Mouse (Mus musculus) heart, embryonic 10.5 days (tissue): Measurements from ENCODE around the gene Vps11. TPM values are rescaled to one million over a fixed set of nuclear protein-coding genes. Genes with fewer than 3 reads are reported as not detected.
"Not testable (repeated sequence)": the region's sequence is repeated elsewhere in the genome, so short reads cannot be mapped to it uniquely, and the experiment has no call there.

Source experiments
- DNase-seq: peaks from one replicate; pipeline ENCODE4 v3.0.0-alpha.2; 2017; ENCODE audit warnings: low spot score
- H3K27ac ChIP-seq: fragments of 300-500 bp; sonication (generic); 2 replicates; pipeline ENCODE4 v1.5.1; 2016; ENCODE audit warnings: mild to moderate bottlenecking
- H3K27me3 ChIP-seq: fragments of 300-500 bp; sonication (generic); 2 replicates; pipeline ENCODE4 v1.6.1; 2016; ENCODE audit warnings: mild to moderate bottlenecking; ENCODE audit not compliant: poor library complexity, insufficient read depth, severe bottlenecking
- H3K36me3 ChIP-seq: fragments of 300-500 bp; sonication (generic); 2 replicates; pipeline ENCODE4 v1.6.1; 2016; ENCODE audit warnings: mild to moderate bottlenecking, moderate library complexity
- H3K4me1 ChIP-seq: fragments of 300-500 bp; sonication (generic); 2 replicates; pipeline ENCODE4 v1.6.1; 2016; ENCODE audit warnings: mild to moderate bottlenecking
- H3K4me3 ChIP-seq: fragments of 300-500 bp; sonication (generic); 2 replicates; pipeline ENCODE4 v1.5.1; 2016; ENCODE audit warnings: mild to moderate bottlenecking, moderate library complexity
- H3K9me3 ChIP-seq: fragments of 300-500 bp; sonication (generic); 2 replicates; pipeline ENCODE4 v1.6.1; 2016; ENCODE audit warnings: mild to moderate bottlenecking, moderate library complexity
- WGBS: fragments of 180-500 bp; shearing (Covaris S2); methylation state at CpG from one replicate; pipeline ENCODE4 v1.1.7; 2016; 5-methylcytosine and 5-hydroxymethylcytosine counted together
- polyA plus RNA-seq: library from polyadenylated mRNA; unstranded; fragments of >200 nt; fragmentation: Nextera tagmentation; extraction: Ambion mirVana; gene quantifications from 2 replicates; pipeline ENCODE4 v1.2.1, GENCODE M21; 2016

Gene Vps11
- polyA plus RNA-seq, 1 experiment from 2014 or later = 22.8 TPM

GRCm38 (mm10) chr9:44338574-44338973 is 22.9 kb downstream of the Vps11 start:
- Histone ChIP-seq H3K36me3 (peaks cover 52% of the 10 kb centered on the region), H3K27me3 (no peaks in the 10 kb centered on the region), H3K4me3 (no peak overlapping the region), H3K9me3 (no peaks in the 10 kb centered on the region), H3K4me1 (peaks cover 33% of the 10 kb centered on the region), H3K27ac (no peak overlapping the region)
- WGBS = 81% methylated on average over 5 of the region's 5 CpGs
- peak; percentile 71 for DNase-seq

- H3K9me3 ChIP-seq = no peaks in the 10 kb centered on the region
- DNase-seq = peak; percentile 72
- peaks cover 26% of the 10 kb centered on the region for H3K4me1 ChIP-seq
- H3K4me3 ChIP-seq = peak overlapping the region; percentile 92
- H3K27me3 ChIP-seq = no peaks in the 10 kb centered on the region
- H3K27ac ChIP-seq = 0 out of 2 replicates have a peak overlapping the region, but pooled peaks have one; percentile 7
- WGBS = 62% methylated on average over 9 of the region's 9 CpGs
- H3K36me3 ChIP-seq = peaks cover 61% of the 10 kb centered on the region
These were observed 23.9 kb downstream of the Vps11 start for GRCm38 (mm10) chr9:44337436-44338169.

DNA sequence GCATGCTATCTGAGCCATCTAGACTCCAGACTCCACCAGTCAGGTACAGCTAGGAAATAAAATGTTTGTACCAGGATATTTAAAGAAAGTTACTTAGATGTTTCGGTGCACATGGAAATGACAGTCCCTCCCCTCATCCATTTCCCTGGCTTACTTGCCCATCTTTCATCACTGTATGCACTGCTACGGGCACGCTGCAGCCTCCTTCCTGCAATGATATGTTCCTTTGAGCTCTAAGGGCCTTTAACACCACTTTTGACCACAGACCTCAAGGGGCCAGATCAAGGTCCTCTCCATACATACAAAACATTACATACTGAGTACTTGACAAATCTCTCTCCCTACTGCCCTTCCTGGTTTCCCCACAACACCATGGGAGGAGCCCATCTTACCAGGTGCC is 24.5 kb downstream of the Vps11 start:
- WGBS = 69% methylated on average over 3 of the region's 3 CpGs
- peak; percentile 68 for DNase-seq
- Histone ChIP-seq H3K27ac (no peak overlapping the region), H3K36me3 (peaks cover 67% of the 10 kb centered on the region), H3K4me1 (peaks cover 20% of the 10 kb centered on the region), H3K9me3 (no peaks in the 10 kb centered on the region), H3K4me3 (peak overlapping the region; percentile 92), H3K27me3 (no peaks in the 10 kb centered on the region)

DNA sequence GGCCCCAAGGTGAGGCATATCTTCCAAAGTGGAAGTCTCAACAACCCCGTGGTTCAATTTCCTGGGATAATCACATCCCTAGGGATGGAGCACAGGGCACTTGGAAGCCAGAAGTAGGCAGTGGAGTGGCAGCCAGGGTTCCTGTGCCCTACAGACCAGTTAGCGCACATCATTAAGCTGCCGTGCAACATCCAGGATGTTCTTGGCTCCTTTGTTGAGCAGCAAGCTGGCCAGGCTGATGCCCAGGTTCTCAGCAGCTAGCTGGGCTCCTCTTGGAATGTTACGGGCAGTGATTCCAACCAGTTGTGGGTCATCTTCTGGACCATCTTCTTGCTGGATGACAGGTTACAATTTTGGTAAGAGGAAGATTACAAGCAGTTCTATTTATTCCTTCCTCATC is 25.0 kb downstream of the Vps11 start:
- H3K4me1 ChIP-seq = peaks cover 15% of the 10 kb centered on the region
- H3K36me3 ChIP-seq = peaks cover 68% of the 10 kb centered on the region
- DNase-seq = peak; percentile 73
- not testable (repeated sequence) for H3K27me3 ChIP-seq, H3K27ac ChIP-seq, H3K9me3 ChIP-seq
- H3K4me3 ChIP-seq = peak overlapping the region; percentile 92
- 51% methylated on average over 4 of the region's 4 CpGs for whole genome bisulfite sequencing

GRCm38 (mm10) chr9:44336093-44336406 is 25.4 kb downstream of the Vps11 start:
- peaks cover 68% of the 10 kb centered on the region for H3K36me3 ChIP-seq
- peak overlapping the region; percentile 97 for H3K27ac ChIP-seq
- peak; percentile 71 for DNase-seq
- 4% methylated on average over 5 of the region's 5 CpGs for WGBS
- H3K9me3 ChIP-seq = no peaks in the 10 kb centered on the region
- H3K4me3 ChIP-seq = peak overlapping the region; percentile 92
- no peaks in the 10 kb centered on the region for H3K27me3 ChIP-seq
- peaks cover 15% of the 10 kb centered on the region for H3K4me1 ChIP-seq

GRCm38 (mm10) chr9:44335331-44336092 is 26.0 kb downstream of the Vps11 start:
- no peaks in the 10 kb centered on the region for H3K27me3 ChIP-seq
- H3K9me3 ChIP-seq = no peaks in the 10 kb centered on the region
- peaks cover 68% of the 10 kb centered on the region for H3K36me3 ChIP-seq
- peak overlapping the region; percentile 92 for H3K4me3 ChIP-seq
- peaks cover 15% of the 10 kb centered on the region for H3K4me1 ChIP-seq
- DNase-seq = peak; percentile 82
- WGBS = under 1% methylated on average over 50 of the region's 50 CpGs
- peak overlapping the region; percentile 97 for H3K27ac ChIP-seq

DNA sequence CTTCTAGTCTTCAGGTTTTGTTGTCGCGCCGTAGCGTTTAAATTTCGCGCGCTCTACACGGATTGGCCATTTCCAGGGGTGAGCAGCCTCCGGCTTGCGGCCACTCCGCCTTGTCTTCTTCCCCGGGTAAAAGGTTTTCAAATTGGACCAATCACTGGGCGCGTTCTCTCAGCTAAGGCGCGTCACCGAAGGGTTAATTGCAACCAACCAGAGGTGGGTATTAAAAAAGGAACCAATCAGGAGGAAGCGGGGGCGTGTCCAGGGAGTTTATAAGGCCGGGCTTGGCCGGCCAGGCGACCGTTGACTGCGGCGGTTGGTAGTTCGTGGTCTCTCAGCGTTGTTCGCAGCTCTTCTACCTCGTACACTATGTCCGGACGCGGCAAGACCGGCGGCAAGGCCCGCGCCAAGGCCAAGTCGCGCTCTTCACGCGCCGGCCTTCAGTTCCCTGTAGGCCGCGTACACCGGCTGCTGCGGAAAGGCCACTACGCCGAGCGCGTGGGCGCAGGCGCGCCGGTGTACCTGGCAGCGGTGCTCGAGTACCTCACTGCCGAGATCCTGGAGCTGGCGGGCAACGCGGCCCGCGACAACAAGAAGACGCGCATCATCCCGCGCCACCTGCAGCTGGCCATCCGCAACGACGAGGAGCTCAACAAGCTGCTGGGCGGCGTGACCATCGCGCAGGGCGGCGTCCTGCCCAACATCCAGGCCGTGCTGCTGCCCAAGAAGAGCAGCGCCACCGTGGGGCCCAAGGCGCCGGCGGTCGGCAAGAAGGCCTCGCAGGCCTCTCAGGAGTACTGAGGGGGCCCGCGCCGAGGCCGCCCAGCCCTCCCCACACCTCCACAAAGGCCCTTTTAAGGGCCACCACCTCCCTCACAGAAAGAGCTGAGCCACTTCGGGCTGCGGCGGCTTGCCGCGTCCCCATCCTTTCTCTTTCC is 26.8 kb downstream of the Vps11 start, which contains the start of gene H2afx:
H2afx (plus strand) TSS at position 299 of the 935 bp plus-strand sequence.
- DNase-seq = peak; percentile 100
- under 1% methylated on average over 91 of the region's 91 CpGs for WGBS
- peak within 1 kb of the TSS; percentile 97 for H3K27ac ChIP-seq
- H3K4me1 ChIP-seq = peaks cover 15% of the 10 kb centered on the region
- H3K9me3 ChIP-seq = no peaks in the 10 kb centered on the region
- H3K27me3 ChIP-seq = no peaks in the 10 kb centered on the region
- H3K4me3 ChIP-seq = peak within 1 kb of the TSS; percentile 92
- peaks cover 71% of the 10 kb centered on the region for H3K36me3 ChIP-seq

DNA sequence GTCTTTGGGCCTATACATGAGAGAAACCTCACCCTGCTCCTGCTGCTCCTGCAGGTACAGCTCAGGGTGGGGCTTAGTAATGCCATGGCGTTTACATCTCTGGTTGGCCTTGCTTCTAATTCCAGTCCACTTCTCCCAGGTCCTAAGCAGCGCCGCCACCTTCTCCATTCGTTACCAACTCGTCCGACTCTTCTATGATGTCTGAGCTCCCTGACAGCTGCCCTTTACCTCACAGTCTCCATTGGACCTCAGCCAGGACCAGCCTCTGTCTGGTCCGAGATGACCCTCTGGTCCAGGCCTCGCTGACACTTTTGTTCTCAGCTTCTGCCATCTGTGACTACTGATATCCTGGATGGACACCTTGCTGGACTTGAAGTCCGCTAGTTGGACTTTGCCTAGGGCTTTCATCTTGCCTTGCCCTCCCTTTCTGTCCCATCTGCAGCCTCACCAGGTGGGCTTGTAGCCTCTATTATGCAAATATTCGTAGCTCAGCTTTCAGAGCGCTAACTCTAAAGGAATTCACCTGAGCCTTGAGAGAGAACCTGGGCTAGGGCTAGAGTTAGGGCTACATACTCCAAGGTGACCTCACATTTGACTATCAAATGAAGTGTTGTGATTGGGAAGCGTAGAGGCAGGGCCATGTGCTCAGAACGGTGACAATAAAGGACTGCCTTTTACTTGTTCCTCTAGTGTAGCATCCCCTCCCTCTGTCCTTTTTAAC is 28.4 kb downstream of the Vps11 start:
- Histone ChIP-seq H3K4me1 (peaks cover 15% of the 10 kb centered on the region), H3K36me3 (peaks cover 72% of the 10 kb centered on the region), H3K27me3 (no peaks in the 10 kb centered on the region), H3K4me3 (no peak overlapping the region), H3K9me3 (no peaks in the 10 kb centered on the region), H3K27ac (no peak overlapping the region)
- DNase-seq = peak; percentile 75
- WGBS = 93% methylated on average over 13 of the region's 13 CpGs

DNA sequence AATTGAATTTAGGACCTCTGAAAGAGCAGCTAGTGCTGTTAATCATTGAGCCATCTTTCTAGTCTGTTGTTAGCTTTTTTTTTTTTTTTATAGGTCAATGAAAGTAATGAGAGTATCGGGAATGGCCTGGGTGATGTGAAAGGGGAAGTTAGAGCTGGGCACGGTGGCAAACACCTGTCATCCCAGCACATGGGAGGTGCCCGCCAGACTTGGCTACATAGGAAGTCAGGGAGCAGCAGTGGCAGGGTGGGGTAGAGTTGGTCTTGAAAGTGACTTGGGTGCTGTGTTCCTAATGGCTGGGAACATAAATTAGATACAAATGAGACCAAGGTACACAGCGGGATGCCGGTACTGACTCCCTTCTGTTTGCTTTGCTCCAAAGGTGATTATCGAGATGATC is 30.7 kb downstream of the Vps11 start:
- 91% methylated on average over 6 of the region's 6 CpGs for WGBS
- H3K9me3 ChIP-seq = no peaks in the 10 kb centered on the region
- no peak overlapping the region for H3K27ac ChIP-seq
- H3K4me1 ChIP-seq = peaks cover 12% of the 10 kb centered on the region
- no peak overlapping the region for H3K4me3 ChIP-seq
- H3K27me3 ChIP-seq = no peaks in the 10 kb centered on the region
- H3K36me3 ChIP-seq = peaks cover 60% of the 10 kb centered on the region
- peak; percentile 58 for DNase-seq

- Histone ChIP-seq H3K9me3 (no peaks in the 10 kb centered on the region), H3K27ac (peak overlapping the region; percentile 97), H3K36me3 (peaks cover 50% of the 10 kb centered on the region), H3K27me3 (no peaks in the 10 kb centered on the region), H3K4me3 (peak overlapping the region; percentile 89), H3K4me1 (peaks cover 13% of the 10 kb centered on the region)
- 90% methylated on average over 5 of the region's 5 CpGs for WGBS
- peak; percentile 70 for DNase-seq
These were observed 33.5 kb downstream of the Vps11 start for GRCm38 (mm10) chr9:44327926-44328325.

- no peaks in the 10 kb centered on the region for H3K27me3 ChIP-seq
These were observed 34.3 kb downstream of the Vps11 start for GRCm38 (mm10) chr9:44327064-44327711.

More at GRCm38 (mm10) chr9:44327064-44327711, 34.3 kb downstream of the Vps11 start:
- WGBS = 2% methylated on average over 22 of the region's 22 CpGs
- Histone ChIP-seq H3K4me1 (peaks cover 13% of the 10 kb centered on the region), H3K9me3 (no peaks in the 10 kb centered on the region), H3K36me3 (peaks cover 43% of the 10 kb centered on the region), H3K27ac (peak overlapping the region; percentile 97), H3K4me3 (peak overlapping the region; percentile 89)
- no peak for DNase-seq
